Mouse (Mus musculus) left cerebral cortex, postnatal 36 days (tissue): ENCODE results near the gene St5. TPM values are rescaled to one million over a fixed set of nuclear protein-coding genes. Genes with fewer than 3 reads are reported as not detected.

Experiments
- DNase-seq, 2 experiments: peaks; one replicate each; pipeline ENCODE4 v3.0.0; 2021 to 2022; ENCODE audit warnings: low spot score in 2 of 2, mixed read lengths in 1 of 2
- intact Hi-C: fragments of 180-260 bp; cut with DNase I; formaldehyde crosslinking; loops from one replicate; pipeline ENCODE4 v1.15.1; 2025
- total RNA-seq, 2 experiments: library from RNA; stranded (reverse); gene quantifications; 2 replicates each; pipeline ENCODE4 v1.2.3; 2021

Gene St5
- total RNA-seq = 10 to 100 TPM; 12.8 to 23.4 TPM

DNA sequence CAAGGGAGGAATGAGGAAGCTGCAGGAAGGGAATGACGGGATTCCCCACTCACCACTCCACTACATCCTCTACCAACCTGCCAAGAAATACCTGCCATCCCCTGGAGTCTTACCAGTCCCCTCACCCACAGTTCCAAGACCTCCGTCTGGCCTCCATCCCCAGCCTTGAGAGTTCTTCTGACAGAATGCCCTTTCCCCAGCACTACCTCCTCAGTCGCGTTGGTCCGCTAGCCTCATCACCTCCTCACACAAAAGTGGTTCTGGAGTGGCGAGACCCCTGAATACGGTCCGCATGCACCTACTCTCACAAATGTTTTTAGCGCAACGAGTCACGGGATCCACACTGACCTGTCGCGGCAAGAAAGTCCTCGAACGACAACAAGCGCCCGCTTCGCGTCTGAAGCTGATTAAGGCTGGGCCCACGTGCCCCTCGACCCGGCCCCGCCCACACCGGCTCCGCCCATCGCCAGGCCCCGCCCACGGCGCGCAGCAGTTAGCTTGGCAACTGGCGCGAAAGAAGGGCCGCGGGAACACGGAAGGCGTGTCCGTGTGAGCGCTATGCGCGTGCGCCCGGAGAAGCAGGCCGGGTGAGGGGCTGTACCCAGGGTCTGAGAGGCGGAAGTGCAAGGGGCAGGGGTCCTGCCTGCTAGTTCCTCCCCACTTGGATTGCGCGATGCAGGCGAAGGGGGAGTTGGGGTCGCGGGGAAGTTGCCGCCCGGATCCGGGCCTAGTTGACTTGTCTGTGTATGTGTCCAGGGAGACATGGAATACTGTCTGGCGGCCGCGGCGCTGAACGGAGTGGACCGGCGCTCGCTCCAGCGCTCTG is at the start of gene St5, which contains the start of gene Akip1:
St5 (minus strand) TSS at position 416 of the 826 bp plus-strand sequence.
Akip1 (plus strand) TSS at position 501 of the 826 bp plus-strand sequence.
- intact Hi-C loops = no loop called here
- peak; percentile 90 to 91 for DNase-seq

DNA sequence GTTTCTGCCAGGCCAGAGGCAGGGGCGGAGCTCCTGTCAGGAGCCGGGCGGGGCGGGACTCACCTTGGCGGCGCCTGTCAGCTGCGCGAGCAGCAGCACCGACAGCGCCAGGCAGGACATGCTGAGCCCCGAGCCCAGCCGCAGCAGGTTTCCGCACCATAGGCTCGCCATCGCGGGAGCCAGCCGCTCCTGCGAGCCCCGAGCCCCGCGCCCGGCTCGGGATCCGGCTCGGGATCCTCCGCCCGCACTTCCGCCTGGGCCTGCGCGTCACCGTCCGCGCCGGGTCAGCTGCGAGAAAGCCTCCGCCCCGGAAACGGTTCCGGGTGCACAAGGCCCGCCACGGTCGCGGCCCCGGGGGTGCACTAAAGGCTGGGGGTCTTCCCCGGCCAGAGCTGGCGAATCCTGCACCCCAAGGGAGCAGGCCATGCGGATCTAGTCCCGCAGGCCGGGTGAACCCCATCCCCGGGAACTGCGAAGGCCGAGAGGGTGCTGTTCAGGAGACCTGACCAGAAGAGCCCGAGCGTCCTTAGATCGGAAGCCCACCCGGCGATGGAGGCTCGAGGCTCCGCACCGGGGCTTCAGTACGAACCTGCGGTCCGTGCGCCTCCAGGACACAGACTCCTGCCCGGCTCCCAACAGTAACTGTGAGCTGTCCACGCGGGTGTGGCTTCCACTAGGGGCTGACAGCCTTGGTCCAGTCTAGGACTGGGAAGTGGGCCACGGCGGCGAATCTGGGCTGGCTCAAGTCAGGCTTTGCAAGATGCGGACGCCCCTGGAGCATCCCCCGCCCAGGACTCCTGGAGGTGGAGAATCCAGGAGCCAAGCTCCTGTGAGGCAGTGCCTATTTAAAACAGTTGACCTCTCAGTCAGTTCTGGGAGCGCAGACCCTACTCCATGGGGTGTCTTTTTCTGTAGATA is 48.9 kb upstream of the St5 start, which contains the start of gene Tmem9b:
Tmem9b (minus strand) TSS at position 868 of the 918 bp plus-strand sequence.
- DNase-seq = peak; percentile 88 to 91
- intact Hi-C loops = loop anchor here (10.0 kb wide), 1 partner anchor 143 kb away; no protein-coding TSS in a partner anchor

DNA sequence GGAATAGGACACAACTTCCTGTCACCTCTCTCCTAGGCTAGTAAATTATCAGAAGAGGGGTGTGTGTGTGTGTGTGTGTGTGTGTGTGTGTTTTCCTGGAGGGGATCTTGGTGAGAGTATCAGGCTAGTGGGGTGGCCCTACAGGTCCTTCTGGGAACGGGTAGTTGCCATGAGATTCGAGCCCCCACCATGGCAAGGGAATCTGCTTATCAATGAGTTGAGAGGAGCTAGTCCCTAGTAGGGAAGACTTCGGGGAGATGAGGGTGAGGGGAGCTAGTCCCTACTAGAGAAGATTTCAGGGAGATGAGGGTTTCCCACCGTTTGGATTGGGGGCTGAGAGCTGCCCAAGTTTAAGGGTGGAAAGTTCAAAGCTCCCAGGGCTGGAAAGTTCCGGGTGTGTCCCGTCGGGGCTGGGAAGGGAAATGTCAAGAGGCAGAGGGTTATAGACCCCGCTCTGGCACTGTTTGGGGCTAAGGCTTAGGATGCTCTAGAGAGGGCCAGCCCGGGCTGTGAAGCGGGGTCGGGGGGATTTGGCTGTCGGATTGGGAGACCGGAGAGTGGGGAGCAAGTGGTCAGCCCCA is 48.1 kb upstream of the St5 start:
- intact Hi-C loops = loop anchor here (10.0 kb wide), 1 partner anchor 143 kb away; no protein-coding TSS in a partner anchor
- DNase-seq = no peak

DNA sequence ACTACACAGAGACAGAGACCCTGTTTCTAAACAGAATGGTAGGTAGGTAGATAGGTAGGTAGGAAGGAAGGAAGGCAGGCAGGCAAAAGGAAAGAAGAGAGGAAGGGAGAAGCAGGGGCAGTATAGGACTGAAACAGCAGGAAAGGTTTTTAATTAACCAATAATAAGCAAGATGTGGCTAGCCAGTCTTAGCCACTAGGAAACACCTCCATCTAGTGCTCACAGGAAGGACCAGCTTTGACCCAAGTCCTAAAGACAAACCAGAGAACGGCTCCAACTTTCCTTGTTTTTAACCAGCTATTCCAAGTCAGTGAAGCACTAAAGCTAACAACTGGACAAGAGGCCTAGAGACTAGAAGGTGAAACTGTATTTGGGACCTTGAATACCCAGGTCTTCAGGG is 44.3 kb upstream of the St5 start:
- no peak for DNase-seq
- intact Hi-C loops = no loop called here

DNA sequence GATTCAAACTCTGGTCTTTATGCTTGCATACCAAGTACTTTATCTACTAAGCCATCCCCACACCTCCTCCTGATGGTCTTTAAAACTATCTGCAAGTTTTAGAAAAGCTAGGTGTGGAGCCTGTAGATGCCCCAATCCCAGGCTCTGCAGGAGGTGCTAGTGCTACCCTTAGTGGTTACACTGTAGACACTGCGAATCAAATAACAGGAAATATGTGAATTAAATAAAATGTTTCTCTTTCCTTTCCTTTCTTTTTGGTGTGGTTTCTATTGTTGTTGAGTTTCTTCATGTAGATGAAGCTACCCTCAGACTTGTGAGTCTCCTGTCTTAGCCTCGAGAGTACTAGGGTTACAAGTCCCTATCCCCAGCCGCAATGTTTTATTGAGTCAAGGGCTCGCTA is 38.3 kb upstream of the St5 start:
- no peak for DNase-seq
- intact Hi-C loops = no loop called here

DNA sequence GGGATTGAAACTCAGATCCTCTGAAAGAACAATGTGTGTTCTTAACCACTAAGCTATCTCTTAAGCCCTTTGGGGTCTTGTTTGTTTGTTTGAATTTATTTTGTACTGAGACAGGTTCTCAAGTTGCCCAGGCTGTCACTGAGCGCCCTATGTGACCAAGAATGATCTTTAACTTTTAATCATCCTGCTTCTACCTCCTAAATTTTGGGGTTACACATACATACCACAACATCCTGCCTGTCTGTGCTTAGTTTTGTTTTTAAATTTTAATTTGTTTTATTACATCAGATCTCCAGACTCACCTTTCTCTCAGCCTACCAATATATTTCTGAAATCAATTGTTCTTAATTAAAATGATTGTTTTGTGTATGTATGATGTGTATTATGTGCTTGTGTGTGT is 37.7 kb upstream of the St5 start:
- DNase-seq = no peak
- intact Hi-C loops = no loop called here

DNA sequence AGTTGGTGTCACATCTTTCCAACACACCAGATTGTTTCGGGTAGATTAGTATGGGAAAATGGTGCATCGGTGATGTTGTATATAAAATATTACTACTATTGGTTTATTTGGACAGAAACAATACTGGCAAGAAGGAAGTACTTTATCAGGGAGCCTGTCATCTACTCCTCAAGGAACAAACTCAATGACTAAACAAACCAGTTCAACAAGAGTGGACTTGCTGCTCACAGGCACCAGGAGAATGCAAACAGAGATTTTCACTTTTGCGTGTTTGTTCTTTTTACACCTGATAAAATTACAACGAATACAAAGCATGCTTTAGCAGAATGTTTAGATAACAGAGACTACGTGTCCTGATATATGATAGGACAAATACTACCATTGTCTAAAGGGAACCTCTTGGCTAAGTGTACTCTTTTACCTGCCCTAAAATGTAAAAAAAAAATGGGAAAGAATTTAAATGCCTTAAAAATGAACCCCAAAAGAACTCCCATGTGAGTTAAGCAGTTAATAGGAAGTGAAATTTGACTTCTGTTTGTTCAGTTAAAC is 36.5 kb upstream of the St5 start:
- no peak for DNase-seq
- intact Hi-C loops = no loop called here

DNA sequence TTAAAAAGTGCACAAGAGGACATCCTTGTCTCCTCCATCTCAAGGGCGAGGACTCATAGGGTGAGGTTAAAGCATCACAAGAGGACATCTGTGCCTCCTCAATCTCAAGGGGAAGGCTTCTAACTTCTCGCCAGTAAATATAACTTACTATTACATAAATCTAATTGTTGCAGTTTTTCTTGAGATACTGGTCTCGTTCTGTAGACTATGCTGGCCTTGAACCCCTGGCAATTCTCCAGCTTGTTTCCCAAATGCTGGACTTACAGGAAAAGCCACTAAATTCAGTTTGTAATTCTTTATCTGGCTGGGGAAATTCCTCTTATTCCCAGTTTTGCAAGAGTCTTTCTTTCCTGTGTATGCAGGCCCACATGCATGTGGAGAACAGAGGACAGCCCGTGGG is 31.4 kb upstream of the St5 start:
- no peak for DNase-seq
- intact Hi-C loops = no loop called here

DNA sequence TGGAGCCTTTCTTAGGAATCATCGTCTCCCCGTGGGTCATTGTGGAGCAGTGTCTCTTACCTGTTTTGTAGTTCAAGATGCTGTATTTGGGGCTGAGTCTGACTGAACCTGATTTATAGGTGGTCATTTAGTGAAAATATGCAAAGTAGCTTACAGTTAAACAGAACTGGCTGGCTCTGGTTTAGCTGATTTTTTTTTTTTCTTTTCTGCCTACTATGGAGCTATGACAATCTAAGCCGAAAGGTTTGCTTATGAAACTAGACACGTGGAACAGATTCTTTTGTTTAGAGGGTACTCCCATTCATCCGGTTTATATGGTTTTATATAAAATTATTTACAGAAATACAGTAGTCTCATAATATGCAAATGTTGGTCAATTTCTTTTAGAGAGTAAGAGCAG is 28.2 kb upstream of the St5 start, which contains the start of gene Ascl3:
Ascl3 (minus strand) TSS at position 101 of the 400 bp plus-strand sequence.
- no peak for DNase-seq
- intact Hi-C loops = no loop called here

DNA sequence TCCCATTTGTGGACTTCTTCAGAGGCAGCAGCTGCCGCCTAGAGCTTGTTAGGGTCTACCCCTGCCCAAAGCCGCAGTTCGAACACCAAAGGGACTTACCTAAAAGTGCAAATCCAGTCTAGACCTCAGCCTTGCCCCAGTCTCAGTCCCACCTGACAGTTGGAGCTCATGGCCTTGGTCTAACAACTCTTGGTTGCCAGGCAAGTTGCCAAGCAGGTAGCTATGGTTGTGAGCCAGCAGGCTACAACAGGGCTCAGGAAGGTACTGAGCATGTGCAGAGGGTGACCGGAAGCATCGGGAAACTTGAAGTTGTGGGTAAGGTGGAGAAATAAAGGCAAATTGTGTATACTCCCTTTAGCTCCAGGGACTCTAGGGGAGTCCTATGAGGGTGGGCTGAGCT is 20.3 kb upstream of the St5 start, which contains the start of gene BC051019:
BC051019 (minus strand) TSS at position 154 of the 400 bp plus-strand sequence.
- intact Hi-C loops = no loop called here

DNA sequence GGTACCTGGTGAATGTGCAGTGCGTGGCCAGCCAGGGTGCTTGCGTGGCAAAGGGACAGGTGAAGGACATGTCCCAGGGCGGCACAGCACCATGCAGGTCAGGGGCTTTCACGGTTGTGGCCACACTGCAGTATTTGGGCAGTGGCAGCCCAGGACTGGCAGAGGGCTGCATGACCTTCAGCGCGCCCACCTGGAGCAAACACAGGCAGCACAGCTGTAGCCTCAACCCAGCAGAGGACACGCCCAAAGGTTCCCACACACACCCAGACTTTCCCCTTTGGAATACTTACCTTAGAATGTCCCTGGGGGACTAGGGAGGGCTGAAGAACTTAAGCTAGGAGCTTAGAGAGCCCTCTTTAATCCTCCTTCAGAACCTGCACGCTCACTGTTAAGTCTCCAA is 19.7 kb upstream of the St5 start:
- no peak for DNase-seq
- intact Hi-C loops = no loop called here

More for the DNA sequence above, 20.3 kb upstream of the St5 start, which contains the start of gene BC051019:
- no peak for DNase-seq

DNA sequence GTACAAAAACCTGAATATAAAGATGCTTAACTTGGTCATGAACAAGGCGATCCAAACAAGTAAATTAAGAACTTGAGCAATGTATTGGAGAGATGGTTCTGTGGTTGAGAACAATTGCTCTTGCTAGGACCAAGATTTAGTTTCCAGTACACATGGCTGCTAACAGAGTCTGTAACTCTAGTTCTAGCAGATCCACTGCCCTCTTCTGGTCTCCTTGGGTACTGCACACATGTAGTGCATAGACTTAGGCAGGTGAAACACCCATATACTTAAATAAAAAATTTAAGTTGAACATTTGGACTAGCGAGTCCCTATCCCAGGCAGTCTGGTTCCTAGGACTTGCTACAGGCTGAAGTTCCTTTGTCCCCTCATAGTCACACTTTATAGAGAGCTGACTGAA is 19.2 kb upstream of the St5 start:
- DNase-seq = no peak
- intact Hi-C loops = no loop called here

DNA sequence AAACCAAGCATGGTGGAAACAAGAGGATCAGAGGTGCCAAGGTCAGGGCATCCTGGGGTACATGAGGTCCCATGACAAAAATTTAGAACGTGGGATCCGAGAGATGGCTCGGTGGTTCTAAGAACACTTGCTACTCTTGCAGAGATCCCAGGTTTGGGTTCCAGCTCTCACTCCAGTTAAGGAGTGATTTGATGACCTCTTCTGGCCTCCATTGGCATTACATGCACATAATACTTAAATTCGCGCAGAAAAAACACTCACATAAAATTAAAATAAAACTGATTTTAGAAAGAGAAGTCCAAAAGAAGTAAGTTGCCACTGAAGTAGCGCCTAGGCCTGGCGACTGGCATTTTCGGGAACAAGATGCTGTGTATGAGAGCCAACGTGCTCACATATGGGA is 15.9 kb upstream of the St5 start:
- DNase-seq = no peak
- intact Hi-C loops = loop anchor here (5.0 kb wide), 1 partner anchor 192 kb away; no protein-coding TSS in a partner anchor

DNA sequence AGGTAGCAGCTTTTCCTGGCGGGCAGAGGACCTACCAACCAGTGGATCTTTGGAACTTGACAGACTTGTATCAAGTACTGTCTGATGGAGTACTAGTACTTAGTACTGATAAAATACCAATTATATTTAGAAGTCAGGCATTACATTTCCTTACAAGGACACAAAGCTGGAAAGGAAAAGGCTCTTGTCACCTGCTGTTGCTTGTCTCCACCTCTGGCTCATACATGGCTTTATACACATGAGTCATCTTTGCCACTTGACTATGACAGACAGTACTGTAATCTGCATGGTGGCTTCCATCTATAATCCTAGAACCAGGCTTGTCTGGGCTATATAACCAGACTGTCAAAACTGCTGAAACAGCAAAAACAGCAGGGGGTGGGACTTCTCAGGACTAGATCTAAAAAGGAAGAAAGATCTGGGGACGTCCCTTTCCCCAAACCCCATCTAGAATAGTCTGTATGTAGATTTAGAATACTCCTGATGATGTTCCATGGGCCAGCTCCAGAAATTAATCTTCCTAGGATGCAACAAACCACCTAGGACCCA is 10.1 kb upstream of the St5 start:
- intact Hi-C loops = no loop called here
- no peak for DNase-seq

DNA sequence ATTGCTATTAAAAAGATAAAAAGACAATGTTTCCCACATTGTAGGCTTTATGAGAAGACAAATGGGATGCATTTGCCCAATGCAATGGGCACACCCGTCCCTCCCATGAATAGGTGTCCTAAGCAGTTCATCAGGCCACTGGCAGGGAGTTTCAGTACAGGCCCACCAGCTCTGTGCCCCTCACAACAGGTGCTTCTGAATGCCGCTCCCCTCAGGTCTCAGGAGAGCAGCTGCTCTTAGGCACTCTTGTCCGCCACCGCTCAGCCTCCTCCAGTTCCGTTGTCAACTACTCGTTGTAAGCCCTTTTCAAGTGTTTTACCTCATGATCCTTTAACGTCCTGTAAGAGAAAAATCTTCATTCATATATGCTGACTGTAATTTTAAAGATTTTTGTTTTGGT is 8.8 kb upstream of the St5 start:
- intact Hi-C loops = no loop called here
- DNase-seq = no peak

DNA sequence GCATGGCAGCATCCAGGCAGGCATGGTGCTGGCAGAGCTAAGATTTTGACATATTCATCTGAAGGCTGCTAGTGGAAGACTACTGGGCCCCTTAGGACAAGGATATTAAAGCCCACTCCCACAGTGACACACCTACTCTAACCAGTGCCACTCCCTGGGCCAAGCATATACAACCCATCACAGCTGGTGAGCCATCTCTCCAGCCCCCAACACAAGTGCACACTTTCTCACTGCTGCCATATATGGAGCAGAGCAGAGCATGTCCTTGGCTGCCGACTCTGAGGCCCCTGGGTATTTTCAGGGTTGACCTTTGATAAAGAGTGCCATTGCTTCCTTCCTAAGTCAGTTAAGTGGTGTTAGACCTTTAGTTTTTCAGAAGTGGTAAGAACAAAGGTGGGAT is 6.7 kb upstream of the St5 start:
- DNase-seq = no peak
- intact Hi-C loops = no loop called here

DNA sequence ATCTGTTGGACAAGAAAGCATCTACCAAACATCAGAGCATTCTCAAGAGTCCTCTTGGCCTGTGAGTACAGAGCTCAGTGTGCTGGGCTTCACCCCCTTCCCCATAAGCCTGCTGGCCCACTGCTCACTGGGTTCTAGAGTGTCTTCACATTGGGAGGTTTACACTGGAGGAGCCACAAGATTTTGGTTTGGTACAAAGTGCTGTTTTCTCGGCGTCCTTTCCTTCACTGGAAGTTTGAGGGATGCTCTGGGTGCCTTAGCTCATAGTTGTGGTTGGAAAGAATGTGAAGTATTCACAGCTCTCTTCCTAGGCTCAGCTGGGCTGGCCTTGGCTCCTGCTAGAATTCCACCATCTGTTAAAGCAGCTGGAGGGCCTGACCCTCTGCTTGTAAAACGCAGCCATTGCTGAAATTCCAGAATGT is 5.6 kb upstream of the St5 start:
- intact Hi-C loops = no loop called here
- no peak for DNase-seq

DNA sequence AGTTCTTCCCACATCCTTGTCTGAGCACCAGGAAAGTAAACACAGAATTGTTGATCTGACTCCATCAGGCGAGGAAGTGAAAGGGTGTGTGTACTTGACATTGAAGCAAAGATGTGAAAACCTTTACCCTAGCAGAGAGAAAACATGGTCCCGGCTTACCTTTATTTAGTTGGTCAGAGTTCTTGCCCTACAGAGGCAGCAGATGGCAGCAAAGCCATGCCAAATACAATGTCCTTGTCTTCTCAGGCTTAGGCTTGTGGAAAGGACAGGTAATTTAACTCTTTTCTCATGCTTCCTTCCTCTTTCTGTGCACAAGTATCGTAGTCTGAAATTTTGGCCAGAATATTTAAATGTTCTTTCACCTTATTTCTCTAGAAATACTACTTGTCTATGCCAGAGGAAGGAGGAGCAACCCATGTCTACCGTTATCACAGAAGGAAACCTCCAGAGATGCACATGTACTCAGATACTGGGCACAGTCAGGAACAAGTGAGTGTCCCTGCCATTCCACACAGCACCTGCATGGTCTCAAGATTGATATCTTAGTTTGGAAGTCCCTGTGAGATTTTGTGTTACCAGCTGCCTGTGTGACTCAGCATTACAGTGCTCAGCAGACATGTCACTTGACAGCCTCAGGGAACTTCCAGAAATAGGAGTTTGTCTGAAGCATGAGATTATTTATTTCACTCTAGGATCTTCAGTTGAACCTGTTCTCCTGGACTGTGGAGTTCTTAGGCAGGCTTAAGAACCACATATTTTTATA is 3.8 kb upstream of the St5 start:
- intact Hi-C loops = no loop called here
- DNase-seq = peak in 1 of 2 experiments; percentile 44
